Mouse (Mus musculus) frontal cortex, adult 2 months (tissue): Measurements from ENCODE around the gene Dleu7. TPM values are rescaled to one million over a fixed set of nuclear protein-coding genes. Genes with fewer than 3 reads are reported as not detected.

ENCODE experiments used
- DNase-seq, 2 experiments: peaks; one replicate each; pipeline ENCODE4 v3.0.0; 2022; ENCODE audit warnings: low spot score in 1 of 2; ENCODE audit errors: extremely low spot score in 1 of 2
- polyA plus RNA-seq: library from polyadenylated mRNA; depleted of rRNA; stranded (reverse); fragments of >200 nt; gene quantifications from 2 replicates; pipeline ENCODE4 v1.2.3, GENCODE M21; 2012; rRNA removed

The Dleu7 gene
- 7.6 and 8.4 TPM in 2 replicates for polyA plus RNA-seq

DNA sequence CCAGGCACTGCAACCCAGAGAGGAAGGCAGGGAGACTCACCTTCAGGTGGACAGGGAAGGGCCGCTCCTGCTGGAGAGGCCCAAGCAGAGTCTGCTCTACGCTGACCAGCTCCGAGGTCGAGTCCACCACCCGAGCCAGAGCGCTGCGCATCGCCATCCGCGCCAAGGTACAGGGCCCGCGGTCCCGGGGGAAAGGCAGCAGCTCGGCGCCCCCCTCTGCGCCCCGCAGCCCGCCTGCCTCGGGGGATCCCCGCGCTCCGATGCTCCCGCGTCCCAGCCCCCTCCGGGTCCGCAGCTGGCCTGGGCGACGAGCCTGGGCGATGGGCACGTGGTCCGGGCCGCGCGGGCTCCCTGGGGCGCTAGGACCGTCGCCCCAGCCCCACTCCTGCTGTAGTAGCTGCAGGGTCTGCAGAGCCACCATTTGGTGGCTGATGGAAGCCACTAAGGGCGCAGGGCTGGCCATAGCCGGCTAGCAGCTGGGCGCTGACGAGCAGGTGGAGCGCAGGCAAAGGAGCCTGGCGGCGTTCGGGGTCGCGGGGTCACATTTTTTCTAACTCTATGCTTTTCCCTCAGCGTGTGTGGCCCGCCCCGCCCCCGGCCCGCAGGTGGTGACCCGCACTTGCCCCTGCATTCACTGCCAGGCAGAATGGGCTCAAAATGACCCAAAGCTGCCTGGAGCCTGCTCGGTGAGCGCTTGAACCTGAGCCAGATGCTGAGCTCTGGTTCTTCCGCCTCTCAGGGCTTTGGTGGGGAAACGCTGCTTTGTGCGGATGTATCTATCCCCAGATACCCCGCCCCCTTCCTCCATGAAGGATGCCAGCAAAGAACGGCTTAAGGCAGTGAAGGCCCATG is at the start of gene Dleu7, which contains the start of gene Rnaseh2b:
Gene Dleu7 (minus strand): TSS at position 560 of the 852 bp plus-strand sequence.
Gene Rnaseh2b (plus strand): TSS at position 102 of the 852 bp plus-strand sequence.
- DNase-seq, result peak in 1 of 2 experiments; percentile 27

DNA sequence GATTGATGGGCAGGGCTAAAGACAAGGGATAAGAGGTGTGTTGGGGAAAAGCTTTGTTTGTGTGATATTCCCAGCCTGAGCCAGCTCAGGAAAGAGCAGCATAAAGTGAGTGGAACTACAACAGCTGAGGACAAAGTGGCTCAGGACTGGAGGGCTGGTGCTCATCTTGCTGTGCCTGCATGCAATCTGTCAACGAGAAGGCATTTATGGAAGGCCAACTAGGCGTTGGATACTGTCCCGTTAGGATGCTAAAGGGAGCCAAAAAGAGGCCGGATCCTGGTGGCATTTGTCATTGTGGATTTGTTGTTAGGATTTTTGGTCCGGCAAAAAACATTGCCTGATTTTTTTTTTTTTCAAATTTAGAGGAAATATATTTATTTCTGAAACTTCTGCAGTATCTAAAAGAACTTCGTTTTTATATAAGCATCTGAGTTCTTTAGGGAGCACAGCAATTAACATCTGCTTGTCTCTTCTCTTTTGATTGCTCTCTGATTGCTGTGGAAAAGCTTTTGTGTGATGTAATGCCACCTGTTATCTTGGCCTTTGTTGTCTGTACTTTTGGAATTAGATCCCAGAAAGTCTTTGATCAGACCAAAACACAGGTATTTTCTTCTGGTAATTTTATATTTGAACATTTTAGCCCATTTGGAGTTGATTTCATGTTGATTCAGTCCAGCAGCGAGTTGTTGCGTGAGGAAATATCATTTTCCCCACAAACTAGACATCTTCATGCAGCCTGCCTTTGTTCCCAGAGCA is 49.2 kb upstream of the Dleu7 start:
- DNase-seq, result no peak

DNA sequence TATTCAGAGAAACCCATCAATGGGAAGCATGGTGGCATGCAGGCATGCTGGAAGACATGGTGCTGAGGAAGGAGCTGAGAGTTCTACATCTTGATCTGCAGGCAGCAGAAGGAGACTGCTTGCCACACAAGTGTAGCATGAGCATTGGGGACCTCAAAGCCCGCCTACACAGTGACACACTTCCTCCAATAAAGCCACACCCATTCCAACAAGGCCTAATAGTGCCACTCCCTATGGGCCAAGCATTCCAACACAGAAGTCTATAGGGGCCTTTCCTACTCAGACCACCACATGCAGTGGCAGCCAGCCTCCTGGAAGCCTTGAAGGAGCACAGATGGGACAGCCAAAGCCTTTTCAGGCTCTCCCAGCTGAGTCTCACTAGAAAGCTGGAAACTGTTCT is 46.3 kb upstream of the Dleu7 start:
- DNase-seq, result no peak

DNA sequence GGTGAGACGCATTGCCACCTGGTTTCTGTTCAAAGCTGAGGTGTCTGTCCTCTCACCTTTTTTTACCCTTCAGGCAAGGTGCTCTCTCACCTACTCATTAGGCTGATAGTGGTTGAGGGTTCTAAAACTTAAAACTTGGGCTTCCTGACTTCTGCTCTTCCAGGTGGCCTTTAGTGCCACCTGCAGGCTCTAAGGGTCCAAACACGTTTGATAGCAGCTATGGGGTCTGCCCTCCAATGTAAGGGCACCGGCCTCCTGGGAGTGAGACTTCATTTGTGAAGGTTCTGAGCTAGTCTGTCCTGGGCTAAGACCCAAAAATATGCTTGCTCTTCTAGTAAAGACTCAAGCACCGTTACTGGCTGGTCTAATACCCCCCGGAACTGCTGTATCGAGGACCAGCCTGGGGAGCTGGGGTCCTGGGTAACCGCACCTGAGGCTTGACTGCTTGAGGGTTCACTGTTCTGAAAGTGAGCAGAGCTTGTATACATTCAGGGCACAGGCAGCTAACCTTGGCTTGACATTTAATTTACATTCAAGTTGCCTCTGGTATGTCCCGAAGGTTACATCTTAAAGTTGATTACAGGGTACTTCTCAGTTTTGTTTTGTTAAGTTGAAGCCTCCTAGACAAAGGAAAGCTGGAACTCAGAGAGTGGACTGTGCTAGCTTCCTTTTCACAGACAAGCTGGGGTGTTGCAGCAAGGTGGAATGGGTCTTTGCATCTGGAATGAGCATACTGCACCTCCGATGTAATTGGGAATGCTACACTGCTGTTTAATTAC is 41.3 kb upstream of the Dleu7 start:
- DNase-seq, result no peak

DNA sequence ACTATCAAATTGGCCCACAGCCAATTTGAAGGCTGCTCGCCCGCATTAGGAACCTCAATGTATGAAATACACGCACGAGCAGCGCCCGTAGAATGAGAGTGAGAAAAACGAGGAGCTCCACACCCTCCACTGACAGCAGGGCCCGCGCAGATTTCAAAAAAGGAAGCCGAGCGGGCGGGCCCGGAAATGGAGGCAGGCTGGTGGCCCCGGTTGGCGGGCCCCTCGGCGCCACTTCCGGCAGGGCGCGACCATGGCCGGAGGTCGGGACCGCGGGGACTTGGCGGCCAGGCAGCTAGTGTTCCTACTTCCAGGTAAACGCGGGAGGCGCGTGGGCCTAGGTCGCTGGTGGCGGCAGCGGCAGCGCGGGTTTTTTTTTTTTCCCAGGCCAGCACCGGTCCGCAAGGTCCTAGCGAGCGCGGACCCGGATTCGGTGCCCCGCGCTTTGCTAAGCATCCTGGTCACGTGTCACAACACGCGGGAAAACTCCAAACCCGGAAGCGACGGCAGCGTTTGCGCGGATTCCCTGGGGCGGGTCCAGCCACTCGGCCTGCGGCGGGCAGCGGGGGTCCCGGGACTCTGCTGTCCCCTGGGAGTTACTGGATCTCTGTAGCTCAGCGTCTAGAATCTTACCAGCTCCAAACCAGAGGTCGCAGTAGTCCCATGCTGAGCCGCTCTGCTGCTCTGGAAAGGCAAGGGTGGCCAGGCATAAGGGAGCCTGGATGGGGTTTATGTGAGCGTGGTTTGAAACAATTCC is 39.2 kb upstream of the Dleu7 start:
- DNase-seq, result peak; percentile 47 to 86

DNA sequence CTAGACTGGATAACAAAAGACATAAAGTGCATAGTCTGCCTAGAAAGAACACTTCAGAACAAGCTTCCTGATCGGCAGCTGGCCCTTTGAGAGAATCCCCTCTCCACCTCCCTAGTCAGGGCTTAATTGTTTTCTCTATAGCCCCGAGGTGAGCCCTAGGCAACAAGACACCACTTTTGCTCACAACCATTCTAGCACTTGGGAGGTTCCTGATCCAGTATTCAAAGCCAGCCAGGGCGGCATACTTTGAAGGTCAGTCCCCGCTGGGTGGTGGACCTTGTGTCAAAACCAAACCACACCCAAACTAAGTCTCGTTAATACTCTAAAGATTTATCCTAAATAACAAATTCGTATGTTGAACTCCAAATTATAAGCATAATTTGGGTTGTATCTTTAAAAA is 38.6 kb upstream of the Dleu7 start:
- no peak for DNase-seq

DNA sequence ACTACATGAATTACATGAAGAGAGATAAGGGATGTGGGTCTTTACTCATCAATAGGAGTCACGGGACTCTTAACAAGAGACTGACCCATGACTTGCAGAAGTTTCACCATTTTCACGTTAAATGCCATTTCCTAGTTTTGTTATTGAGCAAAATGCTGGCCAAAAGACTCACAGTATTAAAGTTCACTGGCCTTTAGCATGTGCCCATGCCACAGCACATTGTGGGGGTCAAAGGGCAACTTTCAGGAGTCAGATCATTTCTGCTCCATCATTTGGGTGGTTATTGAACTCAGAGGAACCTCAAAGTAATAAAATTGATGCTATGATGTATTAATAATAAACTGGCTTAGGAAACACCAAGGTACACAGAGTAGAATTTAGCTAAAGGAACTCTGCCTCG is 36.8 kb upstream of the Dleu7 start:
- DNase-seq, result no peak

DNA sequence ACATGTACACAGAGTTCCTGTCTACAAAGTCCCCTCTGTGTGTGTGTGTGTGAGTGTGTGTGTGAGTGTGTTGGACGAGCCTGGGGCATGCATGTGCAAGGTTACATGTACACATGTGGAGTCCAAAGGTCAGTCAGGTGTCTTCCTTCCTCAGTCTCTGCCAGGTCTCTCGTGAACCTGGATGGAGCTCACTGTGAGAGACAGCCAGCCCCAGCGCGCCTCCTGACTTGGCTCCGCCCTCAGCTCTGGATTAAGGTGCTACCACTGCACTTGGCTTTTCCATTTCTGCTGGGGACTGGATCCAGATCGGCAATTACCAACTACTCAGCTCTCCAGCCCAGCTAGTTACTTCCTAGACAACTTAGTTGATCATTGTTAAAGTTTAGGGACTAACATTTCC is 35.8 kb upstream of the Dleu7 start:
- DNase-seq, result no peak

DNA sequence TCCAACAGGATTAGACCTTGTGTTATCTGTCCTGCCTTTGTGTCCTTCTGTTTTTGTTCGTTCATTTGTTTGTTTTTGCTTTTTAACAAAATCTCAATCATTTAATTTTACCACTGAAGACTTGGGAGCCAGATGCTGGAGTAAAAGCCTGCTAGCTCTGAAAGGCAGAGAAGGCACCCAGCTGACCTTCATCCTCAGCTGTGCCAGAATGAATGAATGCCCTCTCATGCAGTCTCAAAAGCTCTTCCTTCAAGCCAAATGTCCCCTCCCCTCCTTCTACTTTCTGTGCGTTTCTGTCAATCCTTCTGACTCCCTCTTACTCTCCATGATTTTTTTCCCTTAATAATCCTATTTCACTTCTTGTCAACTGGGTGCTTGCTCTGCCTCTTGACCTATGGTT is 34.3 kb upstream of the Dleu7 start:
- no peak for DNase-seq

DNA sequence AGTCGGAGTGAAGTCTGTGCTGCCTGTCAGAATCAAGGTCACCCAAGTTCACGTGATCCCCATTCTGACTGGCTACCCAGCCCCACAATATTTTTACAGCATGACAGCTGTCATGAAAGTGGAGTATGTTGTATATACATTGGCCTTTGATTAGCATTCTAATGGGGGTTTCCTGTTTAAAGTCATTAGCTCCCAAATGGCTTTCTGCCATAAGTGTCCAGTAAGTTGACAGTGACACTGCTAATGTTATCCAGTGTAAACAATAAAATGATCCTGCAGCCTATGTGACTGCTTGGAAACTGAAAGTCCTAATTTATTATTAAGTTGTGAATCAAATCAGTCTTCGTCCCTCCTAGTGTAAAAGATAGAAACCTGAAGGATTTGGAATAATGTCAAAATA is 33.2 kb upstream of the Dleu7 start:
- no peak for DNase-seq

DNA sequence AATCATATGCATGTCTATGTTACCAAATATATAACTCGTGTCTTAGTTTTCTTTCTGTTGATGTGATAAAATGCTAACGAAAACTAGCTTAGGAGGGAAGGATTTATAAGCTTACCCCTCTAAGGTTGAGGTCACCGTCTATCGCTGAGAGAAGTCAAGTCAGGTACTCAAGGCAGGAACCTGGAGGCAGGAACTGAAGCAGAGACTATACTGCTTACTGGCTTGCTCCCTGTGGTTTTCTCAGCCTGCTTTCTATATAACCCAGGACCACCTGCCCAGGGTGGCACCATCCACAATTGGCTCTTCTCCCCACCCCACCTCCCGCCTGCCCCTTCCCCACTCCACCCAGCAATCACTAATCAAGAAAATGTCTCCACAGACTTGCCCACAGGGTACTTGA is 32.1 kb upstream of the Dleu7 start:
- DNase-seq, result no peak

DNA sequence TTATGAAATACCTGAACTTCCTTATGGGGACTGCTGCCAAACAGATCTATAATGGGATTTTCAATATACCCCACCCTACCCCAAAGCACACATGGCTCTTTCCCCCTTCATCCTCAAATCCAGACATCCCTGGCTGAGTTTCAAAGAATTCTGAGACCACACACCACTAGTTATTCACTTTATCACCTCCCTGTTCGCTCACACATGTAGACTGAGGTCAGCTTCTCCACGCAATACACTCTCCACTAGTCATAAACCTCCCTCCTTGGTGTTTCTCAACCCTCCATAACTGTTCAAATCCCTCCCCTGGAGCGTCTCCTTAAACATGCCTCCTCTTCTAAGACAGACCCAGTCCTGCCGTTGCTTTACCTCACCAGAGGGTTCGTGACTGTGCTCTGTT is 30.6 kb upstream of the Dleu7 start:
- DNase-seq, result no peak

DNA sequence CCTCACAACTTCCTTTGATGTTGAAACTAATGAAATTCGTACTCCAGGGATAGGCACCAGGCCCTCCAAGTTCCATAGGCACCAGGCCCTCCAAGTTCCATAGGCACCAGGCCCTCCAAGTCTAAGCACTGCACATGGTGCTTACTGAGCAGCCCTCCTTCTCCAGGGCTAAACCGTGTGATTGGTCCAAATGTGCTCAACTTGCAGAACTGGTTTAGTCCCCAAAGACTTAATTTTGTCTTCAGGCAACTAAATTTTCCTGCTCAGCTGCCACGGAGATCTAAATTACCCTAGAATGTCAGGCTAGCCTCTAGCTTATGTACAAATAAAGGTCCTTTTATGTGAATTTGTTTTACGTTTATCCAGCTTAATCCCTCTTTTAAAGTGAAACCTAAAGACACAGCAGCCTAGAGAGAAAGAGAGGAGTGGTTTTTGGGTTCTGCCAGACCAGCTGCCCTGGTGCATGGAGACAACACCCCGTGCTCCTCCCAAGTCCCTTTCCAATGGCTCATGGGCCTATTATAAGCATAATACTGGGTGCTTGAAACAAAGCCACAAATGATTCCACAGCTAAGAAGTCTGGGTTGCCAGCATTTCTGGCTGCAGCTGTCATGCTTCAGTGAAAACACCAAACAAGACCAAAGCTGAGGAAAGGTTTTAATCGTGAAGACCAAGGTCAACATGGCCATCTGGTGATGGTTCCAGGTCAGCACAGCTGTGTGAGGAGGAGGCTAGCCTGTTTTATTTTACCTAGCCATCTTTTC is 29.9 kb upstream of the Dleu7 start:
- no peak for DNase-seq

DNA sequence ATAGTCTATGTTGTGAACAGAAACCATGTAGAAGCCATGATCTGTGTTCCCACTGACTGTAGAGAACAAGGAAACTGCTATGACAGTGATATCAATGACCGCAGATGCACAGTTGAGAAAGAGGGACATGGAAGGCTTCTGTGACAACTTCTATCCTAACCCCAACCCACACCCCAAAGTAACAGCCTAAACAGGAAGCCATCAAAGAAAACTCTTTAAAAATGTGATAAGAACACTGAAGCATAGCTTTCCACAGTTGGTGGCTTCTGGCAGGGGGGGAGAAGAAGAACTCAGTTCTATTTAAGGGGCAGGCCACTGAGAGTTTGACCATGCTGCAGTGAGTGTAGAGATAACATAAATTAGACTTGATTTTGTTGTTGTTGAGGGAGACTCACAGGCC is 18.8 kb upstream of the Dleu7 start:
- no peak for DNase-seq

DNA sequence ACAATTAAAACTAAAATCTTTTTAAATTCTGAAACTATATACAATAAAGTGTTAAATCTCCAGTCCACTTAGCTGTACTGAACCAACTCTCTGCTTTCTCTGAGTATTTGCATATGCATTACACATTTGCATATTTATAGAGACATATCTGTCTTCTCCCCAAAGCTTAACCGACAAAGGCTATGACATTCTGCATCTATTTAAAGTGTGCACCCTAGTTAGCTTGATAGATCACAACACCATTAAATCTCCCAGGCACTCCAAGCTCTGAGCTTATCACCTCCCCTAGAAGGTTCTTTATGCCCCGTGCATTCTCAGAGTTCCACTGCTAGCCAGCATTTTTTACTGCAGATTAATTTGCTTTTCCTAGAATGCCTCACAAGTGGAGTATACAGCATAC is 16.2 kb upstream of the Dleu7 start:
- no peak for DNase-seq

DNA sequence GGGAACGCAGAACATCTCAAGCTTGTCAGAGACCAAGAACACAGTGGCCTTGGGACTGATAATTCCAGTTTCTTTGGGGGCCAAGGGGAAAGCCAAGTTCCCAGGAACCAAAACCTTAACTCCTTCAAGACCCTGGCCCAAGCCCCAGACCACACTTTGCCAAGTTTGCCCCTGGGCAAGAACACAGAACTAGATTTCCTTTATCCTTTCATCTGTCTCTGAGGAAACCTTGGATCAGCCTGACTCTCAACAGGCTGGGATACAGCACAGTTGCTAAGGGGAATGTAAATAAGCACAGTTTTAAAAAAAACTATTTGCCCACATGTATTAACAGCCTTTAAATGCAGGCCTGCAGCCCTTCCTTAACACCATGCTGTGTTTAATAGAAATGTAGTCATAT is 14.7 kb upstream of the Dleu7 start:
- DNase-seq, result no peak

DNA sequence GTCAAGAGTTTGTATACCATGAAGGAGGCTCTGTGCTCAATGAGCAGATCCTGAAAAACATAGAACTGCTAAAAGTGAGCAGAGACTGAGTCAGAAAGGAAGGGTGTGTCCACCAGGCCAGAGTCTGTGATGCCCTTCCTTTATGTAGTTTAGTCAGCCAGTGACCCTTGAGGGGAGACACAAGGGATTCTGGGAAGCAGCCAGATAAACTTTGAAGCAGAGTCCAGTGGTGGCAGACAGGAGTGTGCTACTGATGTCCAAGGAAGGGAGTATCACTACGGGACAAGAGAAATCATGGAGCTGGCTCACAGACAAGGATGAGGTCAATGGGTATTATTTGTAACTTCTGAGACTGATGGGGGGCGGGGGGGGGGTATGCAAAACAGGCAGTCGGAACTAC is 7.2 kb upstream of the Dleu7 start:
- no peak for DNase-seq

DNA sequence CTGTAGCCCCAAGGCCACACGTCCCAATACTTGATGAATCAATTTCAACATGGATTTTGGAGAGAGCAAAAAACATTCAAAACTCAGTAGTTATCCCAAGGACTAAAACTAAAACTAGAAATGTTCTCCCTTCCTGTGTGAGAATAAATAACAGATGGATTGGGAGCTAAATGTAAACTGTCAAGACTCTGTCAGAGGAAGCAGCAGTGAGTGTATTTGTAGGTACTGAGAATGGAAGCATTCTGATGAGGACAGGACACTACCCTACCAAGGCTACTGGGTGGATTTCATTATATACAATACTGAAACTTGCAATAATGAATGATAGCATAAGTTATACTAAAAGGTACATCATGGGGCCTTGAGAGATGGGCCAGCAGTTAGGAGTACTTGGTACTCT is 6.0 kb upstream of the Dleu7 start:
- peak in 1 of 2 experiments; percentile 13 for DNase-seq

DNA sequence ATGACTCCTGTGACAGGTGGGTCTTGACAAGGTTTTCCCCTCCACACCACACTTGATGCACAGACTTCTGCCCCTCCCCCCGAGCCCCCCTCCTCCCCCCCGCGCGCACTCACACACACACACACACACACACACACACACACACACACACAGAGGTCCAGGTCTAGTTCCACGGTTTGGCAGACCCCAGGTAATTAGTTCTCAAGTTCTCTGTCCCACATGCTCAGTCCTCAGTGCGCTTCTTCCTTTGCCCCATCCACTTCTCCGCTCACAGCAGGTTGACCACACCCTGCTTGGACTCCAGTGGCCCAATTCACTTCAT is 720 bp downstream of the Dleu7 start:
- no peak for DNase-seq
